Mouse (Mus musculus) spleen, adult 2 months (tissue): Measurements from ENCODE around the gene Unc45a. TPM values are rescaled to one million over a fixed set of nuclear protein-coding genes. Genes with fewer than 3 reads are reported as not detected.

Source experiments
- DNase-seq, 2 experiments: peaks; one replicate each; pipeline versions ENCODE4 v3.0.0 to v3.0.0-alpha.2; 2012 to 2021; ENCODE audit warnings: low spot score in 2 of 2, low read depth in 1 of 2
- H3K27ac ChIP-seq: fragments of 200-500 bp; 2 replicates; pipeline ENCODE4 v1.5.1; 2012; ENCODE audit warnings: low read length, inconsistent platforms; ENCODE audit not compliant: insufficient read depth
- H3K27me3 ChIP-seq: fragments of 200-500 bp; 2 replicates; pipeline ENCODE4 v1.6.1; 2012; ENCODE audit warnings: mild to moderate bottlenecking, moderate library complexity, low read length, inconsistent platforms; ENCODE audit not compliant: control insufficient read depth, insufficient read depth
- H3K36me3 ChIP-seq: fragments of 200-500 bp; 2 replicates; pipeline ENCODE4 v1.6.1; 2012; ENCODE audit warnings: mild to moderate bottlenecking, low read length, inconsistent platforms; ENCODE audit not compliant: control insufficient read depth, insufficient read depth
- H3K4me1 ChIP-seq: fragments of 200-500 bp; 2 replicates; pipeline ENCODE4 v1.6.1; 2011; ENCODE audit warnings: inconsistent platforms; ENCODE audit not compliant: control insufficient read depth, insufficient read depth, insufficient read length
- H3K4me3 ChIP-seq: fragments of 200-500 bp; 2 replicates; pipeline ENCODE4 v1.5.1; 2011; ENCODE audit warnings: mild to moderate bottlenecking, inconsistent platforms; ENCODE audit not compliant: insufficient read depth, insufficient read length; ENCODE audit errors: extremely low read depth
- CTCF ChIP-seq: fragments of 200-500 bp; IDR thresholded peaks from 2 replicates; pipeline ENCODE4 v1.5.1; 2011; ENCODE audit warnings: mild to moderate bottlenecking, inconsistent platforms; ENCODE audit not compliant: insufficient read depth, insufficient read length, insufficient replicate concordance; ENCODE audit errors: extremely low read depth
- POLR2A ChIP-seq: fragments of 200-500 bp; IDR thresholded peaks from 2 replicates; pipeline ENCODE4 v1.6.1; 2011; ENCODE audit warnings: low read depth, low read length, inconsistent platforms
- WGBS: fragments of 180-500 bp; shearing (Covaris S2); methylation state at CpG from one replicate; pipeline ENCODE4 v1.1.7; 2018; 5-methylcytosine and 5-hydroxymethylcytosine counted together
- polyA plus RNA-seq: library from polyadenylated mRNA; depleted of rRNA; stranded (reverse); fragments of >200 nt; gene quantifications from 2 replicates; pipeline ENCODE4 v1.2.3, GENCODE M21; 2012; rRNA removed

Gene Unc45a
- polyA plus RNA-seq, 1 experiment, result 53.7 TPM

DNA sequence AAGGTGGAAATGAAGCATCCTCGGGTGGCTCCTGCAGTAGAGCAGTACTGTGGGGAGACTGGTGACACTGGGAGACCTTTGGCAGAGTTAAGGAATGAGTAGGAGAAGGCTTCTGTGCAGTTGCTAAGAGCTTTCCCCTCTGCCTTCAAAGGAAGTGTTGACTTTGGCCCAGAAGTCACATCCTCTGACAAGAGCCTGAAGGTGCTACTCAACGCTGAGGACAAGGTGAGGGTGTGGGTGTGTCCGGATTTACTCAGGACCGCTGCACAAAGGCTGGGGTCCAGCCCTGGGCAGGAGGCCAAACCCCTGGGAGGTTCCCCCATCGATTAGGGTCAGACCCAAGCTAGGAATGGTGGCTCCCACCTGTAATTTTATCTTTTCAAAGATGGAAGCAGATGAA is 56.4 kb downstream of the Unc45a start:
- WGBS, result 91% methylated on average over 5 of the region's 5 CpGs
- no peak for DNase-seq

DNA sequence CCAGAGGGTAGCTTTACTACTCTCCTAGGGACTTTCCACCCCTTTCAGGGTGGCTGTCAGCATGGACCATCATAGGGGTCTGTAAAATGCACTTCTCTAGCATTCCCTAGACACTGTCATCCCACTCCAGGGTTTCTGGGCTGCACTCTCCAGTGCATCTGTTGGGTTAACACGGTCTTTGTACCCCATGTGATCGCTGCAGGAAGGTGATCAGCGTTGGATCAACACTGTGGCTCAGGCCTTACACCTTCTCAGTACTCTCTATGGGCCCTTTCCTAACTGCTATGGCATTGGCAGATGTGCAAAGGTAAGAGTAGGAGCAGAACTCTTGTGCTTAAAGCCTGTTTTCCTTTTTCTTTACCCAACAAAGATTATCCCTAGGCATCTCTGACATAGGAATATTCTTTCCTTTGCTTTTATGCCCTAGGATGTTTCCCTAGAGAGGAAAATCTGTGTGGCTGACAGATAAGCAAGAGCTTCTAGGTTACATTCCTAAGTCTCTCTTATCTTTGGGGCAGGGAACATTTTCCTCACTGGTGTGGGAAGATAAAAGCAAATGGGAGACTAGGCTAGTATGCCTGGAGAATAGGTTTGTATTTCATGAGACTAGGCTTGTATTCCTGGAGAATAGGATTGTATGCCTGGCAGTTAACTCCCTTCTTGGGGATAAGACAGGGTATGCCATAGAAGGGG is 57.4 kb downstream of the Unc45a start:
- H3K4me3 ChIP-seq, result no peak overlapping the region
- DNase-seq, result no peak
- H3K36me3 ChIP-seq, result peaks cover 55% of the 10 kb centered on the region
- no peak for TF ChIP-seq CTCF
- TF ChIP-seq POLR2A, result no peak
- H3K27me3 ChIP-seq, result no peaks in the 10 kb centered on the region
- H3K27ac ChIP-seq, result no peak overlapping the region
- WGBS, result 94% methylated on average over 3 of the region's 3 CpGs
- no peaks in the 10 kb centered on the region for H3K4me1 ChIP-seq

More for the DNA sequence above, 56.4 kb downstream of the Unc45a start:
- peaks cover 49% of the 10 kb centered on the region for H3K36me3 ChIP-seq
- H3K27ac ChIP-seq, result no peak overlapping the region
- no peaks in the 10 kb centered on the region for H3K27me3 ChIP-seq
- H3K4me1 ChIP-seq, result no peaks in the 10 kb centered on the region
- TF ChIP-seq POLR2A (no peak), CTCF (no peak)
- H3K4me3 ChIP-seq, result no peak overlapping the region

DNA sequence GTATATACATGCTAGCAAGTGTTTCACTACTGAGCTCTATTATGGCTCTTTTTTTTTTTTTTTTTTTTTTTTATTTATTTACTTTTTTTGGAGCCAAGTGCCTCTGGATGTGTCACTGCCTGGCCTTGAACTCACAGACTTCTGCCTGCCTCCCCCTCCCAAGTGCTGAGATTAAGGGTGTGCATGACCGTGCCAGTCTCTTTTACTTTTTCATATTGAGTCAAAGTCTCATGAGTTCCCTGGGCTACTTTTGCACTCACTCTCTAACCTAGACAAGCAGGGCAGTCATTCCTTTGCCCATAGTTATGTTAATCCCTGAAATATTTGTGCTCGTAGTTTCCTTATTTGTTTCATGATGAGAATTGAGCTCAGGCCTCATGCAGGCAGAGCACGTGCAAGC is 59.2 kb downstream of the Unc45a start:
- WGBS, result 93% methylated on average over 3 of the region's 3 CpGs
- Histone ChIP-seq H3K4me1 (no peaks in the 10 kb centered on the region), H3K4me3 (no peak overlapping the region), H3K27ac (no peak overlapping the region), H3K36me3 (peaks cover 45% of the 10 kb centered on the region), H3K27me3 (no peaks in the 10 kb centered on the region)
- TF ChIP-seq CTCF (no peak), POLR2A (no peak)
- no peak for DNase-seq

DNA sequence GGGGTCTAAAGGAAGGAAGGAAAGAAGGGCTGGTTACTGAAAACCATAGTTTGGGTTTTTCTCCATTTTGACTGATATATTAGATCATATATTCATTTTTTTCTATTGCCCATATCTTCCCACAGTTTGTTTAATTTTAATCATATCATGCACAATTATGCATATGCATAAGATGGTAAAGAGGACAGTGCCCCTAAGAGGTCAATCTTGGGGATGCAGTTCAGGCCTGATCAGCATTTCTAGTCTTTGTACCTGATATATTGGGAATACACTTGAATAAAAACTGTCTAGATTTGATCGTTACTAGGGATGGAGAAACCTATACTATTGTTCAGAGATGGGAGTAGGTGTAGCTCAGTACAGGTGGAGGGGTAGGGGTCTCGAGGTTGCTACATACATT is 59.8 kb downstream of the Unc45a start:
- Histone ChIP-seq H3K36me3 (peaks cover 48% of the 10 kb centered on the region), H3K4me3 (no peak overlapping the region), H3K4me1 (no peaks in the 10 kb centered on the region), H3K27ac (no peak overlapping the region), H3K27me3 (no peaks in the 10 kb centered on the region)
- DNase-seq, result no peak
- TF ChIP-seq POLR2A (no peak), CTCF (no peak)
- 87% methylated on average over 2 of the region's 2 CpGs for WGBS

DNA sequence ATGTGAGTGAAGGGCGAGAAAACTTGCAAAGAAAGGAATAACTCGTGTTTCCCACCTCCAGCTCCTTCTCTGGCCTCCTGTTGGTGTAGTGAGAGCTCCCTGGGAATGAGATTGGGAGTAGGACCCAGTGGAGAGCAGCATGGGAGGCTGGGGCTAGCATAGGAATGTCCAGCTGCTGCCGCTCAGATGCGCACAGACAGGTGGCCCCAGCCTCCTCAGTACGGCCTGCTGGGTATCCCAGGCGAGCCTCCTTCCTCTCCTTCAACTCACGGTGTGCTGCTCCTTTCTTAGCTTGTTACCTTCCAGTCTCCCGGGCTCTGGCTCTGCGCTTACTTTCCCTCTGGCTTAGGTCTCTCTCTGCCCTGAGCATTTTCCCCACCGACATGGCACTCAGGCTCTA is 60.8 kb downstream of the Unc45a start:
- H3K27ac ChIP-seq, result no peak overlapping the region
- no peaks in the 10 kb centered on the region for H3K4me1 ChIP-seq
- TF ChIP-seq POLR2A (no peak), CTCF (no peak)
- no peak overlapping the region for H3K4me3 ChIP-seq
- no peaks in the 10 kb centered on the region for H3K27me3 ChIP-seq
- 91% methylated on average over 10 of the region's 10 CpGs for WGBS
- H3K36me3 ChIP-seq, result peaks cover 43% of the 10 kb centered on the region
- DNase-seq, result no peak

DNA sequence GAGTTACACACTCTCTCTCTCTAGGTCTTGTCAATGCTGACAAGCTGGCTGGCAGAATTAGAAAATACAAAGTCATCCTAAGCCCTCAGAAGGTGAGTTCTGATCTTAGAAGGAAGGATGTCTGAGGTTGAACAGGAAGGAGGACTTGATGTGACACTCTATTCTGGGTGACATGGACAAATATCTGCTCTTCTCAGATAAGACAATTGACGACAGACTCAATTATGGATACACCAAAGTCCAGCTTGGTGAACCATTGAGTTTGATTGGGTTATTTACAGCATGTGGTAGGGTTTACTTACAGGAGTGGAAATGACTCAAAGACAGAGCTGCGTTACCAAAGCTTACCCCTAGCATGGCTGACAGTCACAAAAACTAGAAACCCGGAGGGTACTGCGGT is 64.4 kb downstream of the Unc45a start:
- WGBS, result 96% methylated on average over 4 of the region's 4 CpGs
- H3K27me3 ChIP-seq, result no peaks in the 10 kb centered on the region
- no peaks in the 10 kb centered on the region for H3K4me1 ChIP-seq
- no peak overlapping the region for H3K27ac ChIP-seq
- TF ChIP-seq POLR2A (no peak), CTCF (no peak)
- no peak for DNase-seq
- no peak overlapping the region for H3K4me3 ChIP-seq
- H3K36me3 ChIP-seq, result peaks cover 25% of the 10 kb centered on the region

Other genes starting within 250 kb of the Unc45a start
- 52.6 and 54.0 TPM in 2 replicates for gene Idh2, start 225.6 kb downstream of the Unc45a start, polyA plus RNA-seq
- gene Sema4b, start 154.2 kb downstream of the Unc45a start, polyA plus RNA-seq, result 69.5 and 81.3 TPM in 2 replicates
- gene Cib1, start 108.2 kb downstream of the Unc45a start, polyA plus RNA-seq, result 117 and 118 TPM in 2 replicates
- 3.0 and 3.7 TPM in 2 replicates for gene Gdpgp1, start 108.1 kb downstream of the Unc45a start, polyA plus RNA-seq
- gene Ttll13, start 94.6 kb downstream of the Unc45a start, polyA plus RNA-seq, result 0.25 and 0.31 TPM in 2 replicates
- gene Ngrn, start 79.8 kb downstream of the Unc45a start, polyA plus RNA-seq, result 14.9 and 21.5 TPM in 2 replicates
- gene Vps33b, start 71.4 kb downstream of the Unc45a start, polyA plus RNA-seq, result 10.4 and 11.0 TPM in 2 replicates
- gene Prc1, start 46.6 kb downstream of the Unc45a start, polyA plus RNA-seq, result 12.2 and 15.8 TPM in 2 replicates
- 13.2 and 14.7 TPM in 2 replicates for gene Rccd1, start 16.6 kb downstream of the Unc45a start, polyA plus RNA-seq
- gene Hddc3, start 2.1 kb upstream of the Unc45a start, polyA plus RNA-seq, result 15.5 and 17.8 TPM in 2 replicates
- 98.3 and 115 TPM in 2 replicates for gene Man2a2, start 30.4 kb upstream of the Unc45a start, polyA plus RNA-seq
- 52.8 and 90.0 TPM in 2 replicates for gene Fes, start 46.9 kb upstream of the Unc45a start, polyA plus RNA-seq
- gene Furin, start 64.4 kb upstream of the Unc45a start, polyA plus RNA-seq, result 35.7 and 48.6 TPM in 2 replicates
- 1.1 and 1.6 TPM in 2 replicates for gene Blm, start 194.1 kb upstream of the Unc45a start, polyA plus RNA-seq